Mouse (Mus musculus): ENCODE results near the gene Dlx3. TPM values are rescaled to one million over a fixed set of nuclear protein-coding genes. Genes with fewer than 3 reads are reported as not detected.

Gene Dlx3
- polyA plus RNA-seq, 1 experiment, result not detected

DNA sequence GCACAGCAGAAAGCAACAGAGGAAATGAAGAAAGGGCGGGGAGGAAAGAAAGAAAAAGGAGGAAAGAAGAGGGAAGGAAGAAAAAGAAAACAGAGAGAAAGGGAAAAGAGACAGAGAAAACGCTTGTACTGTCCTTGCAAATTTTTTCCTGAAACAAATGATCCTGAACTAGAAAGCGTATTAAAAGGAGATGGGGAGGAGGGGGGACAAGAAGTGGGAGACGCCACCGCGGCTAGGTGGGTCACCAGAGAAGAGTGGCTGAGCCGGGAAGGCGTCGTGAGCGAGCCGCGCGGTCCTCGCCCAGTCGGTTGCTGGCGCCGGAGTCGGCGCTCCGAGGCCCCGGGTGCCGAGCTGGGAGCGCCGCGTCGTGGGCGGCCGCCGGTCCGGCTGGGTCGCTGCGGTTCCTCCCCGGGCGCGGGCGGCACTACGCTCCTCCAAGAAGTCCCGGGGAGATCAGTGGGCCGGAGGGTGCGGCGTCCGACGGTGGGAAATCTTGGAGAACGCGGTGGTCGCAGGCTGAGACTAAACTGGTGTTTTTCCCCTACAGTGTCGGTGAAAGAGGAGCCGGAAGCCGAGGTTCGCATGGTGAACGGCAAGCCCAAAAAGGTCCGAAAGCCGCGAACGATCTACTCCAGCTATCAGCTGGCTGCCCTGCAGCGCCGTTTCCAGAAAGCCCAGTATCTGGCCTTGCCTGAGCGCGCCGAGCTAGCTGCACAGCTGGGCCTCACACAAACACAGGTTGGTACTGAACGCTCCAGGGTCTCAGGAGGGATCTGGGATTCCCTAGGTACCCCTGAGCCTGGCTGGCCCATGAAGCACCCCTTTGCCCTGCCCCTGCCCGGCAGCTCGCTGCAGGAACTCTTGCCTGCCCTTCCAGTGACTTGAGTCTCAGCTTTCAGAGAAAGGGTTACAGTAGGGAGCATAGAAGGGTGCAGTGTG lies 1.5 kb downstream of the Dlx3 start:
- TF ChIP-seq CTCF (IDR thresholded peaks at IDR 0.05; ENCODE audit: extremely low read depth, insufficient read depth, insufficient read length, insufficient replicate concordance), result no peak
- TF ChIP-seq POLR2A (IDR thresholded peaks at IDR 0.05; ENCODE audit: low read depth, low read length), result no peak
- H3K27me3 ChIP-seq (ENCODE audit: control insufficient read depth, insufficient read depth, low read length), result peaks cover 26% of the 10 kb centered on the region
- 6% methylated on average over 60 of the region's 63 CpGs for WGBS
- H3K36me3 ChIP-seq (ENCODE audit: control insufficient read depth, insufficient read depth, low read length), result no peaks in the 10 kb centered on the region
- no peak for DNase-seq (ENCODE audit: low read depth in 1 of 2, low spot score in 2 of 2)
- no peak overlapping the region; the same call in 1 of the 2 replicates for H3K4me3 ChIP-seq (ENCODE audit: extremely low read depth, insufficient read depth, insufficient read length)
- no peak overlapping the region for H3K27ac ChIP-seq (ENCODE audit: insufficient read depth, low read length)
- H3K4me1 ChIP-seq (ENCODE audit: control insufficient read depth, insufficient read depth, insufficient read length), result peaks cover 4% of the 10 kb centered on the region; the same call in 1 of the 2 replicates

DNA sequence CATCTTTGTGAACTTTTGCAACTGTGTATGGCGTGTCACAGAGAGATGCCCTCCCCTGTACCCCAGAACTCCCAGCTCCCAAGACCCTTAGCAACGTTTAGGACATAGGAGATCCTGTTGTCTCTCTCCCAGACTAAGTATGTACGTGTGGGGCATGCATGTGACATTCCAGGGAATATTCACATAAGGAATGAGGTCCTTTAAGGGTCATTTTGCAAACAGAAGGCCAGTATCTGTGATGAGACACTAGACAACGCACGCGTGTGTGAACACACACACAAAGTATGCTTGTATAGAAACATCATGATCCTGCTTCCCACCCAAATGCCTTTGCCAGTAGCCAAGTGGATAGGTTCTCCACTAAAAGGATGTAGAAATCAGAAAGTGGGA lies 2.2 kb downstream of the Dlx3 start:
- no peak overlapping the region for H3K4me3 ChIP-seq (ENCODE audit: extremely low read depth, insufficient read depth, insufficient read length)
- no peak for DNase-seq (ENCODE audit: low read depth in 1 of 2, low spot score in 2 of 2)
- H3K27me3 ChIP-seq (ENCODE audit: control insufficient read depth, insufficient read depth, low read length), result peaks cover 28% of the 10 kb centered on the region
- no peaks in the 10 kb centered on the region for H3K36me3 ChIP-seq (ENCODE audit: control insufficient read depth, insufficient read depth, low read length)
- H3K27ac ChIP-seq (ENCODE audit: insufficient read depth, low read length), result no peak overlapping the region
- peaks cover 6% of the 10 kb centered on the region; the same call in 1 of the 2 replicates for H3K4me1 ChIP-seq (ENCODE audit: control insufficient read depth, insufficient read depth, insufficient read length)
- TF ChIP-seq POLR2A (IDR thresholded peaks at IDR 0.05; ENCODE audit: low read depth, low read length) (no peak), CTCF (IDR thresholded peaks at IDR 0.05; ENCODE audit: extremely low read depth, insufficient read depth, insufficient read length, insufficient replicate concordance) (no peak)
- 82% methylated on average over 6 of the region's 6 CpGs for WGBS

DNA sequence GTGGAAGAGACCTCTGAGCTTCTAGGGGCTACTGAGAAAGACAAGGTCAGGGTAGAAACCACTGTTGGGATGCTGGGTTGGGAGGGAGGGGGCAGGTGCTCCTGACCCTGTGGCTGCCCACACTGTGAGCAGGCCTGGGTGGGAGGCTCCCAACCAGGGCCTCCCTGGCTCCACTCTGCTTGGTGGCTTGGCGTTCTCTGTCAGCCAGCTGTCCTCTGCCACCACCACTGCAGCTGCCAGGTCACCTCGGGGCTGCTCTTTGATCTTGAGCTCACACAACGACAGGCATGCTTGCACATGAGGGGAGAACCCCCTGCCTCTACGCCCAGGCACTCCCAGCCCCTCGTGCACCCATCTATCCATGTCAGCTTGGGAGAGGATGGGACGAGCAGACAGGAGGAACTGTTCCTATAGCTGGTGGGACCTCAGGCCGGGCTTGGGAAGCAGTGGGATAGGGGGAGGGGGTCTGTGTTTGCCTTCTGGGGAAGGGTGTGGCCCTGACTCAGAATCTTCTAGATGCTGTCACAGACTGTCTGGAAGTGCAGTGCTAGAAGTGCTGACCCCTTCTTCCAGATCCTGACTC lies 5.5 kb downstream of the Dlx3 start:
- no peak overlapping the region for H3K4me3 ChIP-seq (ENCODE audit: extremely low read depth, insufficient read depth, insufficient read length)
- peaks cover 20% of the 10 kb centered on the region for H3K27me3 ChIP-seq (ENCODE audit: control insufficient read depth, insufficient read depth, low read length)
- peaks cover 6% of the 10 kb centered on the region; the same call in 1 of the 2 replicates for H3K4me1 ChIP-seq (ENCODE audit: control insufficient read depth, insufficient read depth, insufficient read length)
- no peaks in the 10 kb centered on the region for H3K36me3 ChIP-seq (ENCODE audit: control insufficient read depth, insufficient read depth, low read length)
- 40% methylated on average over 7 of the region's 7 CpGs for WGBS
- no peak for DNase-seq (ENCODE audit: low read depth in 1 of 2, low spot score in 2 of 2)
- no peak overlapping the region for H3K27ac ChIP-seq (ENCODE audit: insufficient read depth, low read length)
- TF ChIP-seq CTCF (IDR thresholded peaks at IDR 0.05; ENCODE audit: extremely low read depth, insufficient read depth, insufficient read length, insufficient replicate concordance) (no peak), POLR2A (IDR thresholded peaks at IDR 0.05; ENCODE audit: low read depth, low read length) (no peak)

DNA sequence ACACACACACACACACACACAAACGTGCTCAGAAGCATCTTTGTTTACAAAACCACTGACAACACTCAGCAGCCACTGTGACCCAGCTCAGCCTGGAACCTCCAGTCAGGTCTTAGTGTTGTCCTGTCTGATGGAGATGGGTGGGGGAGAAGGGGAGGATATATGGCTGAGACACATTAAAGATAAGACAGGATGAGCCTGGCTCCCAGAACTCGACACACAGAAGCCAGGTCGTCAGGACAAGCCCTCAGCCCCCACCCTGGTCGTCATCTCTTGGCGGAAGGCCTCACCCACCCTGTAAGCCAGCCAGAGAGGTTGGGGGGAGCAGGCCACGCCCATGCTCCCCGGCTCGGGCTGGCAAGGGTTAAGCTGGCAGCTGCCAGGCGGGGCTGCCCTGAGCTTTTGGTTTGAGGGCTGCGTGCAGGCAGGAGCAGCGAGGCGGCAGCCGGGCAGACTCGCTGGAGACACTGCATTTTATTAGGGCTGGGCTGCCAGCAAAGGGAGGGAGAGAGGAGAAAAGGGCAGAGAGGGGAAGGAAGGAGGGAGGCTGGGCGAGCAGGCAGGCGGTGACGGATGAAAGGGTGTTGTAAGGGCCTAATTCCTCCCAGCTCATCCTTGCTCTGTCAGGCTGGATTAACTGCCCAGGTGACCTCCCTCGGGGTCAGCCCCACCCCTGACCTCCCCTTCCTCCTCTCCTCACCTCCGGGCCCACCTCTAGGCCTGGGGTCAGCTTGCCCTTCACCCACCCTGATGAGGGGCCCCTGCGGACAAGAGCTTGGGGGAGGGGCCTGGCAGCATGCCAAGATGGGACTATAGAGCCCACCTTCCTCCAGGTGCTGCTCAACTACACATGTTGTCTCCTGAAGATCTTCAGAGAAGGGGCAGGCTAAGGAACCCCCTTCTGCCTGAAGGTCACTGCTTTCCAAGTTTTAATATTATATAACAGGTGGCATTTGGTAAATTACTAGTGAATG lies 6.6 kb downstream of the Dlx3 start:
- Histone ChIP-seq H3K4me1 (ENCODE audit: control insufficient read depth, insufficient read depth, insufficient read length) (0 out of 2 replicates have a peak, but pooled peaks cover 3% of the 10 kb centered on the region), H3K27me3 (ENCODE audit: control insufficient read depth, insufficient read depth, low read length) (peaks cover 12% of the 10 kb centered on the region), H3K27ac (ENCODE audit: insufficient read depth, low read length) (no peak overlapping the region), H3K4me3 (ENCODE audit: extremely low read depth, insufficient read depth, insufficient read length) (no peak overlapping the region), H3K36me3 (ENCODE audit: control insufficient read depth, insufficient read depth, low read length) (no peaks in the 10 kb centered on the region)
- TF ChIP-seq CTCF (IDR thresholded peaks at IDR 0.05; ENCODE audit: extremely low read depth, insufficient read depth, insufficient read length, insufficient replicate concordance), result no peak
- no peak for TF ChIP-seq POLR2A (IDR thresholded peaks at IDR 0.05; ENCODE audit: low read depth, low read length)
- WGBS, result 7% methylated on average over 20 of the region's 20 CpGs
- no peak for DNase-seq (ENCODE audit: low read depth in 1 of 2, low spot score in 2 of 2)

DNA sequence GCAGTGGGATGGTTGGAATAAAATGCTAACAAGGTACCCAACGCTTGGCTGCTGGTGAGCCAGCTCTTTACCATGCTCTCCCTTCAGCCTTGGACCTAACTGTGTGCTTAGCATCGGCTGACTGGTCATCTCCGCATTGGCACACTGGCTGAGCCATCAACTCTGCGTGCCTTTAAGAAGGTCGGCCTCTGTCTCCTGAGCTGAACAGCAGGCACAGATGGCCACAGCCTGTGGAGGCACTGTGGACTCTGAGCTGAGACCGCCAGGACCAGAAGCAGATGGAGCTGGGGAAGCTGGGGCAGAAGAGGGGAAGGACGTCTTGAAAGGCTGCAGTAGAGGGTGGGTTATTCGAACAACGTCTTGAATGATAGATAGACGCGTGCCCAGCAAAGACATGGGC lies 8.4 kb downstream of the Dlx3 start:
- Histone ChIP-seq H3K27me3 (ENCODE audit: control insufficient read depth, insufficient read depth, low read length) (peaks cover 5% of the 10 kb centered on the region; the same call in 1 of the 2 replicates), H3K36me3 (ENCODE audit: control insufficient read depth, insufficient read depth, low read length) (no peaks in the 10 kb centered on the region), H3K4me3 (ENCODE audit: extremely low read depth, insufficient read depth, insufficient read length) (no peak overlapping the region), H3K4me1 (ENCODE audit: control insufficient read depth, insufficient read depth, insufficient read length) (0 out of 2 replicates have a peak, but pooled peaks cover 3% of the 10 kb centered on the region), H3K27ac (ENCODE audit: insufficient read depth, low read length) (no peak overlapping the region)
- WGBS, result 70% methylated on average over 11 of the region's 11 CpGs
- no peak for DNase-seq (ENCODE audit: low read depth in 1 of 2, low spot score in 2 of 2)
- no peak for TF ChIP-seq POLR2A (IDR thresholded peaks at IDR 0.05; ENCODE audit: low read depth, low read length)
- TF ChIP-seq CTCF (IDR thresholded peaks at IDR 0.05; ENCODE audit: extremely low read depth, insufficient read depth, insufficient read length, insufficient replicate concordance), result no peak

DNA sequence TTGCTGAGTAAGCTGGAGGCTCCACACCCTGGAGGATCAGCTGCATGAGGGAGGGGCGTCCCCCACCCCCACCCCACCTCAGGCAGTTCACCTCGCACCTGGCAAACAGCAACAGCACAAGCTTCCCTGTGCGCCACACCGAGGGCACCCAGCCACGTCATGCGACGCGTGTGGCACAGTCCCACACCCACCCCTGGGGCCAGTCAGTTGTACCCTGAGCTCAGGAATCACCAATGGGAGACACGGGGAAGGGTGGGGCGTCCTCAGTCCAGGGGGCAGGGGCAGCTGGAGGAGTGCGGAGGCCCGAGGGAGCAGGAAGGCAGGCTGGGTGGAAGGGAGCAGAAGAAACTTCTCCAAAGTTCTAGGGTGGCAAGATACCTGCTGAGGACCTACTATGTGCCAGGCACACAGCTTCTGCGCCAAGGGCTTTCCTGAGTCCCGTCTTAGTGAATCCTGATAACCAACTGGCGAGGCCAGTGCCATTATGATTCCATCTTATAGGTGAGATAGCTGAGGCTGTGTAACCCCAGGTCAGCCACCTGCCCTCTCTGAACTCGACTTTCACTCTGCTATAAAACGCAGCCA lies 10.8 kb downstream of the Dlx3 start:
- peaks cover 3% of the 10 kb centered on the region; the same call in 1 of the 2 replicates for H3K27me3 ChIP-seq (ENCODE audit: control insufficient read depth, insufficient read depth, low read length)
- 81% methylated on average over 17 of the region's 17 CpGs for WGBS
- H3K4me3 ChIP-seq (ENCODE audit: extremely low read depth, insufficient read depth, insufficient read length), result no peak overlapping the region
- H3K4me1 ChIP-seq (ENCODE audit: control insufficient read depth, insufficient read depth, insufficient read length), result 0 out of 2 replicates have a peak, but pooled peaks cover 3% of the 10 kb centered on the region
- no peak for TF ChIP-seq CTCF (IDR thresholded peaks at IDR 0.05; ENCODE audit: extremely low read depth, insufficient read depth, insufficient read length, insufficient replicate concordance)
- TF ChIP-seq POLR2A (IDR thresholded peaks at IDR 0.05; ENCODE audit: low read depth, low read length), result no peak
- H3K27ac ChIP-seq (ENCODE audit: insufficient read depth, low read length), result no peak overlapping the region
- H3K36me3 ChIP-seq (ENCODE audit: control insufficient read depth, insufficient read depth, low read length), result no peaks in the 10 kb centered on the region
- no peak for DNase-seq (ENCODE audit: low read depth in 1 of 2, low spot score in 2 of 2)
